Mouse (Mus musculus): Measurements from ENCODE around the gene Map3k14. TPM values are rescaled to one million over a fixed set of nuclear protein-coding genes. Genes with fewer than 3 reads are reported as not detected.

The Map3k14 gene
- total and polyA plus RNA-seq, 2 experiments: 1.4 to 2.1 TPM

DNA sequence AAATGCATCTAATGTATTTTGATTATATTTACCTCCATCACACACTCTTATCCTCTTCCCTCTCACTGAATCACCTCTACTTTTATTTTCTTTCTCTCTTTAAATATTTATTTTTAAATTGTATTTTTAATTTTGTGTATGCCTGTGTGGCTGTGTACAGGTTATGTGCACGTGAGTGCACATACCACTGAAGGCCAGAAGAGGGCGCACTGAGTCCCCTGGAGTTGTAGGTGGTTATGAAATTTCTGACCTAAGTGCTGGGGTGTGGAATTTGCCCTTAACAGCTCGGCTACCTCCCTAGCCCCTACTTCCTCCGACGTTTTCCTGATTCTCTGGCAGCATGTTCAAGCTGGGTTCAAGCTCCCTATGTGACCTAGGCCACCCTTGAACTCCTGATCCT is 53.6 kb downstream of the Map3k14 start:
- Histone ChIP-seq H3K4me1 (ENCODE audit: control insufficient read depth, insufficient read depth, low read length) (peaks cover 8% of the 10 kb centered on the region; the same call in 1 of the 2 replicates), H3K9ac (ENCODE audit: low read depth, low read length) (no peak overlapping the region), H3K79me2 (ENCODE audit: control insufficient read depth, insufficient read depth, low read length) (no peaks in the 10 kb centered on the region), H3K4me3 (ENCODE audit: insufficient read depth, low read depth, low read length) (no peak overlapping the region), H3K27me3 (ENCODE audit: control insufficient read depth, insufficient read depth, low read length) (0 out of 2 replicates have a peak, but pooled peaks cover 3% of the 10 kb centered on the region), H3K27ac (replicated peaks; ENCODE audit: insufficient read depth, low read depth, low read length) (no peak overlapping the region), H3K36me3 (ENCODE audit: control insufficient read depth, insufficient read depth, low read length) (no peaks in the 10 kb centered on the region)
- 84% methylated on average over 5 of the region's 5 CpGs for WGBS
- TF ChIP-seq POLR2A (IDR thresholded peaks at IDR 0.05; ENCODE audit: extremely low read depth, insufficient read depth, low read length) (no peak), CTCF (IDR thresholded peaks at IDR 0.05; ENCODE audit: low read depth, low read length) (peak; percentile 8; the same call in 1 of the 2 replicates)
- no peak for DNase-seq (ENCODE audit: extremely low read depth, low read depth, low spot score)

- Histone ChIP-seq H3K27me3 (ENCODE audit: control insufficient read depth, insufficient read depth, low read length) (0 out of 2 replicates have a peak, but pooled peaks cover 3% of the 10 kb centered on the region), H3K36me3 (ENCODE audit: control insufficient read depth, insufficient read depth, low read length) (no peaks in the 10 kb centered on the region), H3K79me2 (ENCODE audit: control insufficient read depth, insufficient read depth, low read length) (no peaks in the 10 kb centered on the region), H3K4me3 (ENCODE audit: insufficient read depth, low read depth, low read length) (no peak overlapping the region), H3K27ac (replicated peaks; ENCODE audit: insufficient read depth, low read depth, low read length) (no peak overlapping the region), H3K4me1 (ENCODE audit: control insufficient read depth, insufficient read depth, low read length) (no peaks in the 10 kb centered on the region), H3K9ac (ENCODE audit: low read depth, low read length) (no peak overlapping the region)
- DNase-seq (ENCODE audit: extremely low read depth, low read depth, low spot score): no peak
- WGBS: 60% methylated on average over 8 of the region's 8 CpGs
- TF ChIP-seq CTCF (IDR thresholded peaks at IDR 0.05; ENCODE audit: low read depth, low read length): no peak
Observed at GRCm38 (mm10) chr11:103210291-103210690, 57.0 kb downstream of the Map3k14 start.

DNA sequence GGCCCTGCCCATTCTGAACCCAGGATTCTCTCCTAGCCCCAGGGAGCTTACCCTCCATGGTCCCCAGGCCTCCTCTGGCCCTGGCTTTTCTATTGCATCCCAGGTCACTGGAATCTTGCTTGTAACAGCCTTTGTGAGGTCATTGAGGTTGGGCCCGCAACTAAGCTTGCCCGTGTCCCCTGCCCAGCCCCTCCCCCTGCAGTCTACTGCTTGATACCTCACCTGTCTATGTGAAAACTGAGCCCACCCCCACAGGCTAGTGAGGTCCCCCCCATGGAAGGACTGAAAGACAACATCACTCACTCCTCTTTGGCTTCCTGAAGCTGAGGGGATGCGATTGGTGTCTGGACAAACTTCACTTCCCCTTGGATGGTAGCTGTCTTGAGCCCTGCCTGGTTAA is 58.8 kb downstream of the Map3k14 start, which contains the start of gene 1700023F06Rik:
1700023F06Rik (minus strand) TSS at position 101 of the 400 bp plus-strand sequence.
- Histone ChIP-seq H3K27ac (replicated peaks; ENCODE audit: insufficient read depth, low read depth, low read length) (no peak within 1 kb of the TSS), H3K36me3 (ENCODE audit: control insufficient read depth, insufficient read depth, low read length) (no peaks in the 10 kb centered on the region)
- 87% methylated on average over 3 of the region's 3 CpGs for WGBS

DNA sequence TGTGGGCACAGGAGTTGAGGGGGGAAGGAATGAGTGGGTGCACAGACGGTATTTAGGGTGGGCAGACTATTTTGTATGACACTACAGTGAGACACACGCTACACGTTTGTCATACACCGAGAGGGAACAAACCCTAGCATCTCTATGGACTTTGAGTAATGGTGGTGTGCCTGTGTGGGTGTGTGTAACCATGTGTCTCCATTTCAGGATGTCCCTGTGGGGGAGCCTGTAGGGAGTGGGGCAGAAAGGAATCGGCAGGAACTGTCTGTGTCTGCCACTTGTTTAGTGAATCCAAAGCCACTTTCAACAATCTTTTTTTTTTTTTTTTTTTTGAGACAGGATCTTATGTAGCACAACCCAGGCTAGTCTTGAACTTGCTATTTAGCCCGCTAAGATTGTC is 61.1 kb downstream of the Map3k14 start:
- H3K4me1 ChIP-seq (ENCODE audit: control insufficient read depth, insufficient read depth, low read length): no peaks in the 10 kb centered on the region
- no peaks in the 10 kb centered on the region for H3K36me3 ChIP-seq (ENCODE audit: control insufficient read depth, insufficient read depth, low read length)
- WGBS: 82% methylated on average over 6 of the region's 6 CpGs
- no peak overlapping the region for H3K27ac ChIP-seq (replicated peaks; ENCODE audit: insufficient read depth, low read depth, low read length)
- no peak overlapping the region for H3K9ac ChIP-seq (ENCODE audit: low read depth, low read length)
- TF ChIP-seq CTCF (IDR thresholded peaks at IDR 0.05; ENCODE audit: low read depth, low read length) (no peak), POLR2A (IDR thresholded peaks at IDR 0.05; ENCODE audit: extremely low read depth, insufficient read depth, low read length) (no peak)
- H3K4me3 ChIP-seq (ENCODE audit: insufficient read depth, low read depth, low read length): no peak overlapping the region
- no peaks in the 10 kb centered on the region for H3K27me3 ChIP-seq (ENCODE audit: control insufficient read depth, insufficient read depth, low read length)
- no peak for DNase-seq (ENCODE audit: extremely low read depth, low read depth, low spot score)
- no peaks in the 10 kb centered on the region for H3K79me2 ChIP-seq (ENCODE audit: control insufficient read depth, insufficient read depth, low read length)

More for the DNA sequence above, 58.8 kb downstream of the Map3k14 start, which contains the start of gene 1700023F06Rik:
- Histone ChIP-seq H3K9ac (ENCODE audit: low read depth, low read length) (no peak within 1 kb of the TSS), H3K4me1 (ENCODE audit: control insufficient read depth, insufficient read depth, low read length) (no peaks in the 10 kb centered on the region), H3K79me2 (ENCODE audit: control insufficient read depth, insufficient read depth, low read length) (no peaks in the 10 kb centered on the region), H3K27me3 (ENCODE audit: control insufficient read depth, insufficient read depth, low read length) (no peaks in the 10 kb centered on the region), H3K4me3 (ENCODE audit: insufficient read depth, low read depth, low read length) (no peak within 1 kb of the TSS)
- no peak for TF ChIP-seq POLR2A (IDR thresholded peaks at IDR 0.05; ENCODE audit: extremely low read depth, insufficient read depth, low read length)
- no peak for TF ChIP-seq CTCF (IDR thresholded peaks at IDR 0.05; ENCODE audit: low read depth, low read length)
- DNase-seq (ENCODE audit: extremely low read depth, low read depth, low spot score): no peak

DNA sequence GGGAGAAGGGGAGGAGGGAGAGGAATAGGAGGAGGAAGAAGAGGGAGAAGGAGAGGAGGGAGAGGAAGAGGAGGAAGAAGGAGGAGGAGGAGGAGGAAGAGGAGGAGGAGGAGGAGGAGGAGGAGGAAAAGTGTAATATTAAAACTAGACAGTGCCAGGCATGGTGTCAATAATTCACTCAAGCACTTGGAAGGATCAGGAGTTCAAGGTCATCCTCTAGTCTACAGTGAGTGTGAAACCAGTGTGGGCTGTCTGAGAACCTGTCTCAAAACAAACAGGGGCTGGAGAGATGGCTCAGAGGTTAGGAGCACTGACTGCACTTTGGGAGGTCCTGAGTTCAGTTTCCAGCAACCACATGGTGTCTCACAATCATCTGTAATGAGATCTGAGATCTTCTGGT is 64.9 kb downstream of the Map3k14 start:
- no peak overlapping the region for H3K4me3 ChIP-seq (ENCODE audit: insufficient read depth, low read depth, low read length)
- no peaks in the 10 kb centered on the region for H3K36me3 ChIP-seq (ENCODE audit: control insufficient read depth, insufficient read depth, low read length)
- H3K27ac ChIP-seq (replicated peaks; ENCODE audit: insufficient read depth, low read depth, low read length): no peak overlapping the region
- no peaks in the 10 kb centered on the region for H3K4me1 ChIP-seq (ENCODE audit: control insufficient read depth, insufficient read depth, low read length)
- no peak for DNase-seq (ENCODE audit: extremely low read depth, low read depth, low spot score)
- H3K9ac ChIP-seq (ENCODE audit: low read depth, low read length): no peak overlapping the region
- H3K27me3 ChIP-seq (ENCODE audit: control insufficient read depth, insufficient read depth, low read length): peaks cover 4% of the 10 kb centered on the region; the same call in 1 of the 2 replicates
- TF ChIP-seq CTCF (IDR thresholded peaks at IDR 0.05; ENCODE audit: low read depth, low read length) (no peak), POLR2A (IDR thresholded peaks at IDR 0.05; ENCODE audit: extremely low read depth, insufficient read depth, low read length) (no peak)
- no peaks in the 10 kb centered on the region for H3K79me2 ChIP-seq (ENCODE audit: control insufficient read depth, insufficient read depth, low read length)

GRCm38 (mm10) chr11:103201664-103202063 is 65.6 kb downstream of the Map3k14 start:
- 44% methylated on average over 6 of the region's 6 CpGs for WGBS
- Histone ChIP-seq H3K27me3 (ENCODE audit: control insufficient read depth, insufficient read depth, low read length) (peaks cover 4% of the 10 kb centered on the region; the same call in 1 of the 2 replicates), H3K27ac (replicated peaks; ENCODE audit: insufficient read depth, low read depth, low read length) (no peak overlapping the region), H3K36me3 (ENCODE audit: control insufficient read depth, insufficient read depth, low read length) (no peaks in the 10 kb centered on the region), H3K79me2 (ENCODE audit: control insufficient read depth, insufficient read depth, low read length) (no peaks in the 10 kb centered on the region), H3K9ac (ENCODE audit: low read depth, low read length) (no peak overlapping the region), H3K4me3 (ENCODE audit: insufficient read depth, low read depth, low read length) (no peak overlapping the region), H3K4me1 (ENCODE audit: control insufficient read depth, insufficient read depth, low read length) (no peaks in the 10 kb centered on the region)
- no peak for DNase-seq (ENCODE audit: extremely low read depth, low read depth, low spot score)
- no peak for TF ChIP-seq CTCF (IDR thresholded peaks at IDR 0.05; ENCODE audit: low read depth, low read length)
- no peak for TF ChIP-seq POLR2A (IDR thresholded peaks at IDR 0.05; ENCODE audit: extremely low read depth, insufficient read depth, low read length)

All from liver, adult 2 months (tissue).